Mouse (Mus musculus) small intestine, adult 2 months (tissue): ENCODE data around the gene Cacna1d.

Experiments
- CTCF ChIP-seq: fragments of 200-500 bp; IDR thresholded peaks from 2 replicates; pipeline ENCODE4 v1.5.1; 2012; ENCODE audit warnings: low read depth, mild to moderate bottlenecking, control low read depth, inconsistent platforms, low read length, moderate library complexity, mixed read lengths; ENCODE audit not compliant: insufficient replicate concordance, insufficient read length; ENCODE audit errors: extremely low read depth
- POLR2A ChIP-seq: fragments of 200-500 bp; IDR thresholded peaks from 2 replicates; pipeline ENCODE4 v1.6.1; 2012; ENCODE audit warnings: low read depth, mild to moderate bottlenecking, control low read depth, inconsistent platforms, low read length, moderate library complexity

DNA sequence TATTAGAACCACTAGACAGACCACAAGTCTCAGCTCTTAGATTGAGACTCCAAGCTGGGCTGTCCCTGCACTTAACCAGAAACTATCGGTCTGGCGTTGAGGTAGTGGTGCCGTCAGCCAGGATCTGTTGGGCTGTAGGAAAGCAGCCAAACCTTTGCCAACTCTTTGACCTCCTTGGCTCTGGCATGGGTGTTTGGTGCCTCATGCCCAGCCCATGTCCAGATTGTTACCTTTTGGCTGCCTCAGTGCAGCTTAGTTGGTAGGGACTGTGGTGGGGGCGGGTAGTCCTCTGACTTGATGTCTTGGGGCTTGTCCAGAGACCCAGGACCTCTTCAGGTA is 472.8 kb downstream of the Cacna1d start:
- TF ChIP-seq CTCF (no peak), POLR2A (no peak)
